Mouse (Mus musculus) Muller cell, postnatal 12 days (primary cell): ENCODE results near the gene Gm8297.
"Not testable (repeated sequence)": the region's sequence is repeated elsewhere in the genome, so short reads cannot be mapped to it uniquely, and the experiment has no call there.

Experiments used
- DNase-seq: peaks from one replicate; pipeline ENCODE4 v3.0.0-alpha.2; 2015; ENCODE audit errors: inconsistent ontology term

Gene Gm8297

GRCm38 (mm10) chr14:4983635-4984034 is at the start of gene Gm8297:
Gene Gm8297 (plus strand): TSS chr14:4983935.
- DNase-seq, result not testable (repeated sequence)

GRCm38 (mm10) chr14:5015591-5015990 is 31.9 kb downstream of the Gm8297 start, which contains the start of gene Gm3298:
Gene Gm3298 (plus strand): TSS chr14:5015891.
- DNase-seq, result not testable (repeated sequence)
